Mouse (Mus musculus) NIH3T3 (cell line): ENCODE measurements around the gene Bax.
"Not testable (repeated sequence)": the region's sequence is repeated elsewhere in the genome, so short reads cannot be mapped to it uniquely, and the experiment has no call there.

Source experiments
- DNase-seq: peaks from one replicate; pipeline ENCODE4 v3.0.0-alpha.2; 2012; ENCODE audit warnings: low read depth

Gene Bax

DNA sequence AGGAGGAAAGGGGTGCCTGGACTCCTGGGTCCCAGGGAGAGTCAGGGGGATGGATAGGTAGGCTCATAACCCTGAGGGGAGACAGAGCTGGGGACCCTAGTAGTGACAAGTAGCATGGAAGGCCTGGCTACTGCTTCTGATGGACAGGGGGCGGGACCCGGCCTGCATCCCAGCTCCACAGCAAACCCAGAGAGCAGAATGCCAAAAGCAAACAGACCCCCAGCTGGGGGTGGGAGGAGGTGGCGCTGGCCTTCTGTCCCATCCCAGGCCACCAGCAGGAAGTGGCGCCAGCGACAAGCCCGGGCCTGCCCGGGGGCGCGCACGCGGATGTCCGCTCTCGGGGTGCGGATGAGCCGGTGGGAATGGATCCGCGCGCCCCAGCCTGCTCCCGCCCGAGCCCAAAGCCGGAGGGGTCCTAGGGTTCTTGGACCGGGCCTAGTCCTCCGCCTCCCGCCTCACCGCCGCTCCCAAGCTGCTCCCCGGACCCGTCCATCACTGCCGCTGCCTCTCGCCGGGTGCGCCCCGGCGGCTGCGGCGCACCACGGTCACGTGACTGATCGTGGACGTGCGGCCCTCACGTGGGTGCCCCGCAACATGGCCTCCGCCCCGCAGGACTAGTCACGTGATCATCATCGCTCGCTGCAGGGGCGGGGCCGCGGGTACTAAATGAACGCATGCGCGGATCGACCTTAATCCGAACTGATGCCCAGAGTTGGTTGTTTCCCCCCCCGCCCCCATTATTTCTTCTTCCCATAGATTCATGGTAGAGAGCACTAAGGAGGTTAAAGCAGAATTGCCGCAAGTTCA, at the start of gene Bax:
Bax (minus strand) TSS at position 616 of the 807 bp plus-strand sequence.
- DNase-seq = peak; percentile 98

DNA sequence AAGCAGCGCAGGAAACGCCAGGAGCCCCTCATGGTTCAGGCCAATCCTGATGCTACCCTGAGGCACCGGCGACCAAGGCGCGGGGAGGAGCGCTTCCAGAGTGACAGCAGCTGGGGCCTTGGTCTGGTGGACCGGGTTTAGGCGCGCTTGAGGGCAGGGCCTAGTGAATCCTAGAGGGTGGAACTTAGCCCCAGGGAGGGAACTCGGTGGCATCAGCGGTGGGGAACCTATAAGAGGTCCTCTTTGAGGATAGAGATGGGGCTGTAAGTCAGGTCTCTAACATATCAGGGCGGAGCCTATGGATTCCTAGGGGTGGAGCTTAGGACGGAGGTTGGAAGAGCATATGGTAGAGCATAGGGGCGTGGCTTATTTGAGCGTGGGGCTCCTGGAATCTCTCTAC, 48.7 kb upstream of the Bax start:
- DNase-seq = no peak

DNA sequence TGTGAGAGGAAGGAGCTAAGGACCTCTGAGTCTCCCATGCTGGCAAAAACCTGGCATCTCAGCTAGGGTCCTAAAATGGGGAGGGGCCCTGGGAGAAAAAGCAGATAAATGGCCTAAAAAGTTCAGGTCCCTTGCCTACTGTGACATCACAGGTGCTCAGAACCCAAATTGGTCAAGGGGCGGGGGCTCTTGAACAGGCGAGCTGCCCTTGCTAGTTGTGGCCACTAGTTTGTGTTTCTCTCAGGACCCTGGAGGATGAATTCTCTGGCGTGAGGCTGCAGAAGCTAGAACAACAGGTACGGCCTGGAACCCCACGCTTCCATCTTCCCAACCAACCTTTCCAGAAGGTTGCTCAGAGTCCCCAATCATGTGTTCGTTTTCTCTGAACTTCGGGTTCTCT, 47.7 kb upstream of the Bax start:
- no peak for DNase-seq

- DNase-seq = peak; percentile 95
Observed at GRCm38 (mm10) chr7:45509912-45510787, 43.5 kb upstream of the Bax start, which contains the start of gene Nucb1. Gene Nucb1 (minus strand): TSS chr7:45510406.

DNA sequence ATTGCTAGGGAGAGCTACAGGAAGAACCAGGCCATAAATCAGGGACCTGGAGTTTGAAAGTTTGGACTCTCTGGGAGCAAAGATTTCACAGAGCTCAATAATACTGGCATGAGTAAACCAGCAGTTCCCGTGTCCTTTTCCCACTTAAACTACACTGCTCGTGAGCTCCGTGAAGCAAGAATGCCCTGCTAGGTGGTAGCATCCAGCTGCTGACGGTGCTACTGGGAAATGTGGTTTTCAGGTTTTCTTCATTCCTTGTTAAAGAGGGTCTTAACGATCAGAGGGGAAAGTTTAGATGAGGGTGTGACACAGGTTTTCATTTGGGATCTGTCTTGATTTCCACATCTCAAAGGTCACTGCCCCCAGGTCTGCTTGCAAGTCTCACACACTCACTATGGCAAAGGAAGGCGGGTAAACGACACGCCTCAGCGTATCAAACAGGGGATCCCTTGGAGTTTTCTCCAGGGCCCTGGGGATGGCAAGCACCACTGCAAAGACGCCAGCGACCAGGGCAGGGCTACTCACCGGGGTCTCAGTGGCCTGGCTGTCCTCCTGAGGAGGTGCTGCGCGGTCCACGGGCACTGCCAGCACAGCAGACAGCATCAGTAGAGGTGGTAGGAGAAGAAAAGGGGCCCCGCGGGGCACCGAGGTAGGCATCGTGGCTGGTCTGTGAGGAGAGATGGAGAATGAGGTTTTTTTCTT, 42.6 kb upstream of the Bax start:
- no peak for DNase-seq

DNA sequence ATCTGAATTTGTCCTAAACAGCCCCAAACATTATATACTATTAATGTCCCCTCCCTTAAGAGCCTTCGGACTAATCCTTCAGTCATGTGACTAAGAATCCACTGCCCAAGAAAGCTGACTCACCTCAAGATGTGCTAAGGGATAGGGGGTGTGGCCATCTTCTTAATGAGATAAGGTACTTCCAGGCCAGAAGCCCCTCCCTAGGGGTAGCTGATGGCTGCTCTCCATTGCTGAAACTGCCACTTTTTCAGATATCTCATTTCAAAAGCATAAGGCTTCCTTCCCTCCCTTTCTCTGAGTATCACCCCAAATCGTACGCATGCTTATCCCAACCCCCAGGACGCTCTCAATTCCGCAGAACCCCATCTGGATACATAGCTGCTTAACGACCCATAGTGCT, 41.9 kb upstream of the Bax start:
- peak; percentile 73 for DNase-seq

- no peak for DNase-seq
Observed at GRCm38 (mm10) chr7:45507583-45507982, 40.9 kb upstream of the Bax start.

DNA sequence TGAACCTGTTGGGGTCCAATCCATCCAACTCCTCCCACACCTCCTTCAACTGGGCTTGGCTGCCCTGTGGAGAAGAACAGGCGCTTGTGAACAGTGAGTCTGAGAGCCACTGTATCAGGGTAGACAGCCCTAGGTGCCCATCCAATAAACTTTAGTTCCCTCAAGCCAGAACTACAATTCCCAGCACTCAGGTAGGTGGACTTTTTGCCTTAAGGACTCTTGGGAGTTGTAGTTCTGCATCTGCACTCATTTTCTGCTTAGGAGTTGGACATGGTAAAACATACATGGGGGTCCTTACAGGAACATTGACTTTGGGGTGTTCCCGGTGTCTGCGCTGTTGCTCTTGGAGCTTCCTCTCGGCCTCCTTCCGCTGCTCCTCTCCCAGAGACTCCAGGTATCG, 31.7 kb upstream of the Bax start:
- no peak for DNase-seq

DNA sequence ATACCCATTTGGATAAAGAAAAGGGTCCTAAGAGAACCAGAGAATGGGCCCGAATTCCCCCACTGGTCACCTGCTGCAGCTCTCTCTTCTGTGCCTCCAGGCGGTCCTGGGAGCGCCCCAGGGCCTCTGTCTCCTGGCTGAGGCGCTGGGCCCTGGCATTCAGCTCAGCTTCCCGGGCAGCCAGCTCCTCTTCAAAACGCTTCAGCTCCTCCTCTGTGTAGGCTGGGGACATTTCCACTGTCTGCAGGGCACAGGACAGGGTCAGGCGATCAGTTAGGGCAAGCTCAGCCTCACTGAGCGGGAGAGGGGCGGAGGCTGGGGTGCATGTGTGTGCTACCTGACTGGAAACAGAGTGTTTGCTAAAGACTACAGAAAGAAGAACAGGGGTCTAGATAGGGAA, 27.9 kb upstream of the Bax start:
- DNase-seq = no peak

- no peak for DNase-seq
Observed at GRCm38 (mm10) chr7:45492951-45493350, 26.3 kb upstream of the Bax start.

GRCm38 (mm10) chr7:45492225-45492844, 25.6 kb upstream of the Bax start:
- no peak for DNase-seq

GRCm38 (mm10) chr7:45491264-45491663, 24.6 kb upstream of the Bax start:
- DNase-seq = peak; percentile 42

- DNase-seq = peak; percentile 85
Observed at GRCm38 (mm10) chr7:45490822-45491221, 24.1 kb upstream of the Bax start.

DNA sequence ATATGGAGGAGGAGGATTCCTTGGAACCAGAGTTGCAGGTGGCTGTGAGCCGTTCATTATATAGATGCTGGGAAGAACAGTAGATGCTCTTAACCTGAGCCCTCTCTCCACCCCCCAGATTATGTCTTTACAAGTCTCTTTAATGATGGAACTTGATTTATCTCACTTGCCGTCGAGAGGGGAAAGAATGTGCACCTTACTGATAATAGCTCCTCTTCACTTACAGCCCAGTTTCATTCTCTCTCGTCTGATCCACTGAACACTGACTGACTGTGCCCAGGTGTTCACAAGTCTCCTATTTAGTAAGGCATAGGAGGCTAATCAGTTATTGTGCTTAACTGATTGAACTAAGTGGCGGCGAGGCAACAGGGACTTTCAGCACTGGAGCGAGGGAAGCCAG, 22.9 kb upstream of the Bax start:
- no peak for DNase-seq

DNA sequence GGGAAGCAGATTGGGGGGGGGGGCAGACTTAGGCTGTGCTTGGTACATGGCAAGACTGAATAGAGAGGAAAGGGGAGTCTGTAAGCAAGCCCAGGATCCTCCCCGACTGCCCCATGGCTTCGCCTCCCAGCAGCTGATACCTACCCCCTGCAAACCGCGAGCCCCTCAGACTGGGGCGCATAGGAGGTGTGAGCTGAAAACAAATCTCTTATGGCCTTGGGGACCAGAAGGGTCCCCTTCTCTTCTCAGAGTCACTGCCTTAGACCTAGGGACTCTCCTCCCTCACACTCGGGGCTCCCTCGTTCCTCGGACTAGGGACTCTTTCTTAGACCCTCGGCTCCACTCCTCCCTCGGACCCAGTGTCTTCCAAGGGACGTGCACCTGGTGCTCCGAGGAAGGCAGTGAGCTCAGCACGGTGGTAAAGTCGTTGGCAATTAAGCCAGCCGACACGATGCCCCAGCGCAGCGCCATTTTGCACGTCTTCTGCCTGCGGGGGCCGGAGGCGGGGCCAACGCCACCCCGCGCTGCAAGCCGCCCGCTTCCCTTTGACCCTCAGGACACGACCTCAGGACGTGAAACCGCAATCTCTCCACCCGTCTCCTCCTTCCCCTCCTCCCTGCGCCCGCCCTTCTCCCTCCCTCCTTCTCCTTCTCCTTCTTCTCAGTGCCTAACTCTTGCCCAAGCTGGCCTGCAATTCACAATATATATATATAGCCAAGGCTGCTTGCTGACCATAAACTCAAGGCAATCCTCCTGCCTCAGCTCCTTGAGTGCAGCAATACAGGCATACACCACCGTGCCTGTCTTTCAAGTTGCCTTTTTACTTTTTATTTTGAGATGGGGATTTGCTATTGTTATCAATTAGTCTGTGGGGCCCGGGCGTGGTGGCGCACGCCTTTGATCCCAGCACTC, 21.9 kb upstream of the Bax start, which contains the start of gene Dhdh:
Dhdh (minus strand) TSS at position 513 of the 912 bp plus-strand sequence.
- DNase-seq = no peak

- no peak for DNase-seq
Observed at GRCm38 (mm10) chr7:45487861-45488292, 21.2 kb upstream of the Bax start.

- no peak for DNase-seq
Observed at GRCm38 (mm10) chr7:45486761-45487415, 20.2 kb upstream of the Bax start, which contains the start of gene Gm45808. Gene Gm45808 (minus strand): TSS chr7:45486811.

DNA sequence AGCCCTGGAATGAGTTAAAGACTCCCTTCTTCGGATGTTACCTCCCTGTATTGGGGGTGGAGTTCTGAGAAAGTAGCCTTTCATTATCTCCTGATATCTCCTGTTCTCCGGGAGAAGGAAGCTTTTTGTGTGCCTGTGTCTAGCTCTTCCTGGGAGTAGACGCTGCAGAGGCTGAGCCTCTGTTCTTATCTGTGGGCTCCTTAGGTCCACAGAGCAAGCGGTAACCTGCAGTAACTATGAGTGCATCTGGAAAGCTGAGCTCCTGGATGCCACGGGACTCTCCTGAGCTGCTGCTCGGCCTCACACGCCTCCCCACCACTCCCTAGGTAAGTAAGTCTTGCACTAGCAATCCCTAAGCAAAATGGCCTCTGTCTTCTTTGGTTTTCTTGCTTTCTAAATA, 19.5 kb upstream of the Bax start:
- no peak for DNase-seq

GRCm38 (mm10) chr7:45484985-45485384, 18.3 kb upstream of the Bax start:
- not testable (repeated sequence) for DNase-seq

DNA sequence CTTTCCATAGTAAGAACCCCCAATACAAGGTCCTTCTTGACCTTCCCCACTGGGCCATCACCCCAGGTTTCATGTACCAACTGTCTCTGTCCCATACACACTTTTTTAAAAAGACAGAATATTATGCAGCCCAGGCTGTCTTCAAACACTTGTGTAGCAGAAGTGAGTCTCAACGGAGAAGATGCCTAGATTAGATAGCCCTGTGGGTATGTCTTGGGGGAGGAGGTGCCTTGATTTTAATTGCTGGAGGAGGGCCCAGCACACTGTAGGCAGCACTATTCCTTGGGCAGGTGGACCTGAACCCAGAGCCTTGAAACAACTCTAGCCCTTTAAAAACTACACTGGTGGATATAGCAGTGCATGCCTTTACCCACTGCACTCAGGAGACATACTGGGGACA, 15.5 kb upstream of the Bax start:
- DNase-seq = no peak
